Mouse (Mus musculus) embryonic facial prominence, embryonic 13.5 days (tissue): Measurements from ENCODE around the gene Tanc1. TPM values are rescaled to one million over a fixed set of nuclear protein-coding genes. Genes with fewer than 3 reads are reported as not detected.
"Not testable (repeated sequence)": the region's sequence is repeated elsewhere in the genome, so short reads cannot be mapped to it uniquely, and the experiment has no call there.

Source experiments
- ATAC-seq: fragments of 200-750 bp; cut with Nextera tagmentation; 2 replicates; pipeline ENCODE4 v1.8.0; 2017; ENCODE audit warnings: low read depth; ENCODE audit not compliant: insufficient number of reproducible peaks, insufficient read depth, low FRiP score, low TSS enrichment
- H3K27ac ChIP-seq: fragments of 300-500 bp; sonication (generic); 2 replicates; pipeline ENCODE4 v1.5.1; 2015; ENCODE audit warnings: moderate library complexity, mild to moderate bottlenecking, inconsistent platforms
- H3K27me3 ChIP-seq: fragments of 300-500 bp; sonication (generic); 2 replicates; pipeline ENCODE4 v1.6.1; 2015; ENCODE audit warnings: mild to moderate bottlenecking, inconsistent platforms
- H3K36me3 ChIP-seq: fragments of 300-500 bp; sonication (generic); 2 replicates; pipeline ENCODE4 v1.6.1; 2015; ENCODE audit warnings: mild to moderate bottlenecking, inconsistent platforms
- H3K4me1 ChIP-seq: fragments of 300-500 bp; sonication (generic); 2 replicates; pipeline ENCODE4 v1.6.1; 2015; ENCODE audit warnings: inconsistent platforms
- H3K4me2 ChIP-seq: fragments of 300-500 bp; sonication (generic); 2 replicates; pipeline ENCODE4 v1.6.1; 2015; ENCODE audit warnings: moderate library complexity, mild to moderate bottlenecking, inconsistent platforms
- H3K4me3 ChIP-seq: fragments of 300-500 bp; sonication (generic); 2 replicates; pipeline ENCODE4 v1.5.1; 2015; ENCODE audit warnings: mild to moderate bottlenecking, inconsistent platforms
- H3K9ac ChIP-seq: fragments of 300-500 bp; sonication (generic); 2 replicates; pipeline ENCODE4 v1.6.1; 2015; ENCODE audit warnings: mild to moderate bottlenecking, inconsistent platforms
- H3K9me3 ChIP-seq: fragments of 300-500 bp; sonication (generic); 2 replicates; pipeline ENCODE4 v1.6.1; 2016; ENCODE audit warnings: inconsistent platforms
- WGBS: fragments of 180-500 bp; shearing (Covaris S2); methylation state at CpG from one replicate; pipeline ENCODE4 v1.1.7; 2015; ENCODE audit warnings: mixed read lengths; 5-methylcytosine and 5-hydroxymethylcytosine counted together
- polyA plus RNA-seq: library from polyadenylated mRNA; unstranded; fragments of >200 nt; fragmentation: Nextera tagmentation; extraction: Ambion mirVana; gene quantifications from 2 replicates; pipeline ENCODE4 v1.2.1, GENCODE M21; 2015

Gene Tanc1
- 39.4 and 42.6 TPM in 2 replicates for polyA plus RNA-seq

DNA sequence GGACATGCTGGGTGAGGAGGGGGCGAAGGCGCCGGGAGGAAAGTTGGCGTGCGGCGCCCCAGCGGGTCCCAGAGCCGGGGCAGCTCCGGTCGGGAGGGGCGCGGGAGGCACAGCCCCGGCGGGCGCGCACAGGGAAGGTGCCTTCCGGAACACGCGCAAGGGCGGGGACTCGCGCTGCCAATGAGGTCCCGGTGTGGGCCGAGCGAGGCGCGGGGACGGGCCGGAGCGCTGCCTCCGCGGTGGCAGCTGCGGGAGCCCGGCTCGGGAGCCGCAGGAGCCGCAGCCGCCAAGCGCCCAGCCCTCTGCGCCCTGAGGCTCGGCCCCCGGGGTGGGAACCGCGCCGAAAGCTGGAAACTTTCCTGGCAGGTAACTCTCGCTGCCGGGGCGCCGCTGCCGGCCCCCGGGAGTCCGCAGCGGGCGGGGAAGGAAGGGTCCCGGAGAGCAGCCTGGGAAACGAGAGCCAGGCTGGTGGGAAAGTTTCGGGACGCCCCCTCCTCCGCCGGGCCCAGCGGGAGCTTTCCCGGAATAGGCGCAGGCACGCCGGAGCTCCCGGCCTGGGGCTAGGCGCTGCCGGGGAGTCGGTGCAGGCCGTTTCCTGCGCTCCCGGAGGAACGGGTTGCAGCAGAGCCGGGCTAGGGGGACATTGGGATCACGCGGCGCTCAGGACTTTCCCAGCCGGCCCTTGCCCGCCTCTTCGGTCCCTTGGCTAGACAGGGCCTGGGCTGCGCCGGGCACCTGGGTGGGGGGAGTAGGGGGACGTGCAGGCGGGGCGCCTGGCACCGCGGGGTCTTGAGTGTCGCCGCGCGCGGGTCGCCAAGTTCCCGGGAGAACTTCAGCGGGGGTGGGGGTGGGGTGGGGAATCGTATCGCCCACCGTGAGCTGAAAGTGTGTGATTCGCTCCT lies at the start of gene Tanc1:
Gene Tanc1 (plus strand): TSS at position 212 of the 902 bp plus-strand sequence.
- Histone ChIP-seq H3K4me2 (peak within 1 kb of the TSS; percentile 86), H3K27me3 (no peaks in the 10 kb centered on the region), H3K27ac (peak within 1 kb of the TSS; percentile 96), H3K9ac (peak within 1 kb of the TSS; percentile 94), H3K4me3 (peak within 1 kb of the TSS; percentile 91), H3K9me3 (no peaks in the 10 kb centered on the region), H3K4me1 (peaks cover 65% of the 10 kb centered on the region), H3K36me3 (no peaks in the 10 kb centered on the region)
- ATAC-seq, result peak; percentile 90
- WGBS, result under 1% methylated on average over 94 of the region's 99 CpGs

DNA sequence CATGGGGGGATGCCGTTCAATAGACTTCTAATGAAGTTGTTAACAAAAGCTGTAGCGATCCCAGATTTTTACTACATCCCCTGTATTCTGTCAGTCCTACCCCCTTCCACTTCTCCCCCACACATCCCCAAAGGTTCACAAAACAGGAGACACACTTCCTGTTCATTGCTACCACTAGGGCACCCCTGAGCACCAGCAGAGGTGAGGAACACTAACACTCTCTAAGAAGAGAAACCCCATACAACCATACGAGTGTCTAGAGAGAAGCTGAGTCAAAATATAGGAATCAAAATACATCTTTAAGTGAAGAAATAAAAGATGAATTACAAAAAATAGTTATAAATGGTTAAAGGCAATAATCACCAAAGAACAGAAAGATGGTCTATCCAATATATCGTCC lies 49.6 kb upstream of the Tanc1 start:
- no peak overlapping the region for H3K4me2 ChIP-seq
- WGBS, result 45% methylated on average over 4 of the region's 4 CpGs
- H3K9me3 ChIP-seq, result no peaks in the 10 kb centered on the region
- no peaks in the 10 kb centered on the region; the same call in 1 of the 2 replicates for H3K27me3 ChIP-seq
- no peak overlapping the region for H3K27ac ChIP-seq
- no peak overlapping the region for H3K9ac ChIP-seq
- no peaks in the 10 kb centered on the region for H3K36me3 ChIP-seq
- H3K4me3 ChIP-seq, result no peak overlapping the region
- ATAC-seq, result no peak
- peaks cover 29% of the 10 kb centered on the region for H3K4me1 ChIP-seq

DNA sequence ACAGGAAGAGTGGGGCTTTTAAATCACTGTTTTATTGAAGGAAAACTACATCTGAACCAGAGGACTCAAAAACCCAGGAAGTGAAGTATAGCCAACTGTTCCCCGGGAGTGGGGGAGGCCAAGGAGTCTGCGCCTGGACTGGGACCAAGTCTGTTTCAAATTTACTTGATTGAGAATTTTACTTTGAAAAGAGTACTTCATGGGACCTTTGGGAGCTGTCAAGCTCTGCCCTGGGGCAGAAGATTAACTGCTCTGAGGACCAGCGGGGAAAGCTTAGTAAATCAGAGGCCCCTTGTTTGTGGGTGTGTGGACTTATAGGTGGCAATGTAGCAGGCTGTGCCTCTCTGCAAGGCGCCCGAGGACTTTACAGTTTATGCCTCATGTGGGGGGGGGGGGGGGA lies 49.1 kb upstream of the Tanc1 start:
- Histone ChIP-seq H3K4me3 (no peak overlapping the region), H3K9ac (0 out of 2 replicates have a peak overlapping the region, but pooled peaks have one; percentile 16), H3K27me3 (no peaks in the 10 kb centered on the region; the same call in 1 of the 2 replicates), H3K27ac (no peak overlapping the region; the same call in 1 of the 2 replicates), H3K36me3 (no peaks in the 10 kb centered on the region), H3K9me3 (no peaks in the 10 kb centered on the region), H3K4me1 (peaks cover 29% of the 10 kb centered on the region), H3K4me2 (peak overlapping the region; percentile 40)
- WGBS, result 9% methylated on average over 5 of the region's 5 CpGs
- ATAC-seq, result no peak

DNA sequence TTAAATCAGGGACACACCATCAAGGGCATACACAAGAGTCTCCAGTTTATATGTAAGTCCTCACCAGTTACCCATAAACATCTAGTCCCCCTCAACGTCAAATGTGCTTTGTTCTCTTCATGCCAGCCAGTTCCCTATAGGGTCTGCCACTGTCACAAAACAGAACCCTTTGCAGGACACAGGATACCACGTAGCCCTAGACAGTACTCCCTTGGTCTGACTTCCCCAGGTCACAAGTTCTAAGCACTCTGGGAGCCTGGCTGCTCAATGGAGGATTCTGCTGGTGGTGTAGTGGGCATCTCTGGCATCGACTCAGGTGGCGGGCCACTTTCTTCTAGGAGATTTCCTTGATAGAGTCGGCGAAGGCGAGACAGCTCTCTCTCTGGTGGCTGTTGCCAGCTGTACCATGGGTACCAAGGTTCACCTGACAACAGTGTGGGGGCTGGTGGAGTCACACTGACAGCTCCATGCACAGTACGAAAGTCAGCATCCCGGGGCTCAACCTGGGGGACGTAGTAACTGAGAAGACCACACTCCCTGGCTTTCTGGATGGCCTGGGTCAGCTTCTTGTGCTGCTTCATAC lies 47.7 kb upstream of the Tanc1 start:
- H3K4me2 ChIP-seq, H3K4me3 ChIP-seq, H3K9ac ChIP-seq, H3K27me3 ChIP-seq, H3K9me3 ChIP-seq, H3K27ac ChIP-seq, H3K36me3 ChIP-seq, ATAC-seq: not testable (repeated sequence)
- WGBS, result 92% methylated on average over 4 of the region's 10 CpGs
- H3K4me1 ChIP-seq, result peaks cover 29% of the 10 kb centered on the region

DNA sequence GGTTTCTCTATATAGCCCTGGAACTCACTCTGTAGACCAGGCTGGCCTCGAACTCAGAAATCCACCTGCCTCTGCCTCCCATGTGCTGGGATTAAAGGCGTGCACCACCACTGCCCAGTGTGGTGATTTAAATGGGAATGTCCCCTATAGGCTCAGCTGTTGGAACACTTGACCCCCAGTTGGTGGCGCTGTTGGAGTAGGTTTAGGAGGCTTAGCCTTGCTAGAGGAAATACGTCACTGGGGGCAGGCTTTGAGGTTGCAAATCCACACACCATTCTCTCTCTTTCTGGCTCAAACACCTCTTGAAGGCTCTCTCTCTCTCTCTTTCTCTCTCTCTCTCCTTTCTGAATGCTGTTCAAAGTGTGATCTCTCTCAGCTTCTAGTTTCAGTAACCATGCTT lies 46.9 kb upstream of the Tanc1 start:
- peaks cover 15% of the 10 kb centered on the region; the same call in 1 of the 2 replicates for H3K9me3 ChIP-seq
- H3K4me3 ChIP-seq, result no peak overlapping the region
- 84% methylated on average over 4 of the region's 4 CpGs for WGBS
- no peaks in the 10 kb centered on the region for H3K36me3 ChIP-seq
- H3K4me1 ChIP-seq, result peaks cover 29% of the 10 kb centered on the region
- no peak for ATAC-seq
- H3K9ac ChIP-seq, result no peak overlapping the region
- H3K27me3 ChIP-seq, result no peaks in the 10 kb centered on the region
- H3K27ac ChIP-seq, result no peak overlapping the region
- H3K4me2 ChIP-seq, result no peak overlapping the region

DNA sequence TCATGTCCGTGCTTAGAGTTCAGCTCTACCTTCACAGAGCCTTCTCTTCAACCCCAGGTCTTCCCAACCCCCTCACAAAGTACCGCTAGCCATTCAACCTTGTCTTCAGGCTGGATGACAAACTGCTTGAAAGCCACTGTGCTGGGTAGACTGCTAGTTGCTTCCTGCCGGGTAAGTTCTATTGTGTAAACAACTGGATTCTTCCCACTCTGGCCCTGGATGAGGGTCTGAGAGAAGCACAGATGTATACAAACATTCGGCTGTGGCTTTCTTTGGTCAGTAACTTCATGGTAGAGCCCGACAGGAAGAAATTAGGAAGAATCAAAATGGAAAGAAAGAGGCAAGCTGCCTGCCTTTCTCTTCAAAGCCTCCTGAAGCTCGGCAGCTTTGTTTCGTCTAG lies 30.9 kb upstream of the Tanc1 start:
- Histone ChIP-seq H3K4me3 (no peak overlapping the region), H3K36me3 (no peaks in the 10 kb centered on the region), H3K27ac (no peak overlapping the region), H3K4me2 (no peak overlapping the region), H3K9me3 (no peaks in the 10 kb centered on the region), H3K9ac (no peak overlapping the region), H3K4me1 (no peaks in the 10 kb centered on the region), H3K27me3 (no peaks in the 10 kb centered on the region)
- ATAC-seq, result no peak
- 42% methylated on average over 7 of the region's 7 CpGs for WGBS

DNA sequence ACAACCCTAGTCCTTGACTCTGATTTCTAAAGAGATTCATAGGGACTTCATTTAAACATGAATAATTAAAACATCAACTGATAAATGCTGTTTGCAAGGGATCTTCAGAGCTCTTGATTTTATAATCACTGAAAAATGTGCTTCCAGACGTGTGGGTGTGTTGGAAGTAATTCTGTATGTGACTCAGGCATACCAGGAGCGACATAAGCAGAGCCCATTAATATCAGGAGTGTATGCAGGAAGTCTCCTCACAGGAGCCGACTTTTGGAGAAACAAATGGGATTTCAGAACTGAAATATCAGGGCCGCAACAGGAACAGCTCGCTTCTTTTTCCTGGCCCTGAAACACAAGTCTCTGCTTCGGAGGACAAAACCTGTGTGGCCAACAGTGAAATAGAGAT lies 27.9 kb upstream of the Tanc1 start:
- H3K27me3 ChIP-seq, result no peaks in the 10 kb centered on the region
- H3K4me3 ChIP-seq, result no peak overlapping the region
- H3K4me2 ChIP-seq, result no peak overlapping the region
- H3K9me3 ChIP-seq, result no peaks in the 10 kb centered on the region
- no peaks in the 10 kb centered on the region for H3K4me1 ChIP-seq
- WGBS, result 86% methylated on average over 6 of the region's 6 CpGs
- no peak overlapping the region for H3K9ac ChIP-seq
- no peak overlapping the region for H3K27ac ChIP-seq
- no peak for ATAC-seq
- no peaks in the 10 kb centered on the region for H3K36me3 ChIP-seq

DNA sequence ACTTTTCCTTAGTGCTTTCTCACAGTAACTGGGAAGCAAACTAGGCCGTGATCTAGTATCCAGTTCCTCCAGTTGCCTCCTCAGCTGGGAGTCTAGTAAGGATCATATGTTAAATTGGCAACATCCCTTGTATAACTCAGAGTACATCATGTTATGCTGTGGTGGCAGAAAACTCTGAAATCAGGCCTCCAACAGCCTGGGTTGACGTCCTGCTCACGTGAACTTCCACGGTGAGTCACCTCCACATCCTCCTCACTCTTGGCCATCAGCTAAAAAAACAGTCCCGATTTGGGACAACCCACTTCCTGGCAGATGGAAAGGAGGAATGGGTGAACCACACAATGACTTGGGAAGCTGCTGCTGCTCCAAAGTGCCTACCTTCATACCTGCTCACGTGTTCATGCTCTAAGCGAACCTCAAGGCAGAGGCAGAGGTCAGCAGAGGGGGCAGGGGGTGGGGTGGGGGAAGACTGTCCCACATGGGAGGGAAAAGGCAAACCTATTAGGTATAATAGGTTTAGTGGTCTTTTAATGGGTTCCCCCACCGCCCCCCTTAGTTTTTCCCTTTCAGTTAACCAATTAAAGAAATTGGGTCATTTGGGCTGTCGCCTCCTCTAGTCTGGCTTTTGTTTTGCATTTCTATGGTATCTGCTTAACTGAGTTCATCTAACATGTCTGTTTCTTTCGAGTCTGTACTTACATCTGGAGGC lies 24.3 kb upstream of the Tanc1 start:
- Histone ChIP-seq H3K4me3 (no peak overlapping the region), H3K36me3 (no peaks in the 10 kb centered on the region), H3K4me1 (no peaks in the 10 kb centered on the region), H3K9ac (no peak overlapping the region), H3K9me3 (no peaks in the 10 kb centered on the region), H3K27me3 (no peaks in the 10 kb centered on the region), H3K27ac (no peak overlapping the region), H3K4me2 (no peak overlapping the region)
- no peak for ATAC-seq
- 65% methylated on average over 10 of the region's 10 CpGs for WGBS

DNA sequence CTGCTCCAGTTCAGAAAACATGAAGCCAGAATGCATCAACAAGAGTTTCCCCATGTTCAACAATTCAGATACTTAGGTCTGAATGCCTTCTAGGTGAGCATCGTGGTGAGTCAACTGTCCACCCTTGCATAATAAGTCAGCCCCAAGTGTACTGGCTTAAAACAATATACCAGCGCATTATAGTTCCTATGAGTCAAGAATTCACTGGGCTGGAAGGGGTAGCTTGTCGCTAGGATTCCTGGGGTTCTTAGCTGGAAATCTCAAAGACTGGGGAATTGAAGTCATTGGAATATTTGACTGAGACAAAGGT lies 23.8 kb upstream of the Tanc1 start:
- WGBS, result 80% methylated on average over 3 of the region's 3 CpGs

DNA sequence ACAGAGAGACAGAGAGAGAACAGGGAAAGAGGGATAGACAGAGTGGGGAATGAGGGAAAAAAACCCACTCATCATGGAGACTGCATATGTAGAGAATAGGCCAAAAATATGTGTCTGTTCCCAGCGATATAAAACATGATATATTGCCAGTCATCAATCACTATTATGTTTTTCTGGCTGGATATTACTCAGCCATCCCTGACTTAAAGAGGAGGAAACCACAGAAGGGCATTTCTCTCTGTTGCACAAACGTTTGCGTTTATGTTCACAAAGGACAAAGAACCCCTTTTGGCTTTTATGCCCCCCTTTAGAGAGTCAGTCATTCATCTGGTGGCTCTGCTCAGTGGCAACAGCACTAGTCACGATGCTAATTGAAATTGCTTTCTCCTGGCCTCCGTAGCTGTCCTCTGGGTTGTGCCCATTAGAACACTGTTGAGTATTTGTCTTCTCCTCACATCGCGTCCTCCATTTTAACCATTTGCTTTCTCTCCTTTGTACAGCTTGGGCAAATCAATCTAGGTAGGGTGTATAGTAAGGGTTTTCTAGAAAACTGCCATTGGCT lies 18.4 kb upstream of the Tanc1 start:
- Histone ChIP-seq H3K4me3 (no peak overlapping the region), H3K36me3 (no peaks in the 10 kb centered on the region), H3K4me2 (no peak overlapping the region), H3K4me1 (peaks cover 5% of the 10 kb centered on the region; the same call in 1 of the 2 replicates), H3K27ac (no peak overlapping the region), H3K9ac (no peak overlapping the region), H3K9me3 (no peaks in the 10 kb centered on the region), H3K27me3 (no peaks in the 10 kb centered on the region)
- no peak for ATAC-seq
- WGBS, result 55% methylated on average over 7 of the region's 7 CpGs

More for the DNA sequence above, 23.8 kb upstream of the Tanc1 start:
- H3K9ac ChIP-seq, result no peak overlapping the region
- no peaks in the 10 kb centered on the region for H3K27me3 ChIP-seq
- no peaks in the 10 kb centered on the region for H3K36me3 ChIP-seq
- H3K4me2 ChIP-seq, result no peak overlapping the region
- H3K9me3 ChIP-seq, result no peaks in the 10 kb centered on the region
- H3K27ac ChIP-seq, result no peak overlapping the region
- no peaks in the 10 kb centered on the region for H3K4me1 ChIP-seq
- H3K4me3 ChIP-seq, result no peak overlapping the region
- no peak for ATAC-seq

DNA sequence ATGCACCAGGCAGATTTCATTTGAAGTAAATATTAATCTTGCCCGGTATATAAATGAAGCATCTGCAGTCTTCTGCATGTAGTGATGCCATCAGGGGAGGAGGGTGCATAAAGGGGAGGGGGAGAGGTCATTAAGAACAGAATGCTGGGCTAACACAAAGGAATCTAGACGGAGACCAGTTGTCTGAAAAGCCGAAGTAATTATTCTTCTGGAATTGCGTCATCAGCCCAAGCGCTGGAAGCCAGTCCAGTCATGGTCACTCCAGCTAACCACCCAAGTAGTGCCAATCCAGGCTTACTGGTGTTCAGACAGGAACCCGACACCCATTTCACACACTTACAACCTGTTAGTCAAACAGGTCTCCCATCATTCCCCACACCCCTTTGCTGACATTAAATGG lies 17.7 kb upstream of the Tanc1 start:
- Histone ChIP-seq H3K36me3 (no peaks in the 10 kb centered on the region), H3K4me1 (peaks cover 11% of the 10 kb centered on the region), H3K9ac (no peak overlapping the region), H3K9me3 (no peaks in the 10 kb centered on the region), H3K4me2 (no peak overlapping the region), H3K4me3 (no peak overlapping the region), H3K27me3 (no peaks in the 10 kb centered on the region), H3K27ac (no peak overlapping the region)
- no peak for ATAC-seq
- WGBS, result 66% methylated on average over 6 of the region's 6 CpGs
